Mouse (Mus musculus) lung, postnatal 36 days (tissue): ENCODE measurements around the gene Rassf1.

Source experiments
- DNase-seq: peaks from one replicate; pipeline ENCODE4 v3.0.0; 2022; ENCODE audit warnings: mixed read lengths

Gene Rassf1

GRCm38 (mm10) chr9:107606591-107606990, 55.2 kb downstream of the Rassf1 start:
- DNase-seq = peak; percentile 41

GRCm38 (mm10) chr9:107607036-107607435, 55.7 kb downstream of the Rassf1 start:
- DNase-seq = no peak

- peak; percentile 47 for DNase-seq
These were observed 56.4 kb downstream of the Rassf1 start for GRCm38 (mm10) chr9:107607653-107608245.

GRCm38 (mm10) chr9:107608741-107609432, 57.5 kb downstream of the Rassf1 start, which contains the start of gene Sema3b:
Gene Sema3b (minus strand): TSS chr9:107609229.
- DNase-seq = peak; percentile 58

GRCm38 (mm10) chr9:107609433-107609830, 58.1 kb downstream of the Rassf1 start:
- no peak for DNase-seq

- no peak for DNase-seq
These were observed 60.3 kb downstream of the Rassf1 start for GRCm38 (mm10) chr9:107611456-107612190.
